Mouse (Mus musculus) heart, embryonic 14.5 days (tissue): ENCODE data around the gene Esrrg. TPM values are rescaled to one million over a fixed set of nuclear protein-coding genes. Genes with fewer than 3 reads are reported as not detected.
A peak's percentile ranks its signal among the peaks of the same experiment; 100 is the strongest.

Experiments used
- ATAC-seq: fragments of 200-750 bp; cut with Nextera tagmentation; 2 replicates; pipeline ENCODE4 v1.8.0; 2017; ENCODE audit warnings: low read depth, moderate TSS enrichment; ENCODE audit not compliant: insufficient number of reproducible peaks, insufficient read depth, low FRiP score
- H3K27ac ChIP-seq, 2 experiments: fragments of 200-500 bp in 1 of 2; fragments of 300-500 bp in 1 of 2; sonication (generic) in 1 of 2; replicated peaks in 1 of 2; 2 replicates each; pipeline ENCODE4 v1.5.1; 2012 to 2014; ENCODE audit warnings: low read depth in 2 of 2, low read length in 2 of 2, control low read depth in 1 of 2, mild to moderate bottlenecking in 1 of 2, mixed read lengths in 1 of 2; ENCODE audit not compliant: control insufficient read depth in 1 of 2, insufficient read depth in 1 of 2
- H3K27me3 ChIP-seq: fragments of 300-500 bp; sonication (generic); 2 replicates; pipeline ENCODE4 v1.6.1; 2014; ENCODE audit warnings: mild to moderate bottlenecking, low read length, control low read depth; ENCODE audit not compliant: control insufficient read depth, insufficient read depth
- H3K36me3 ChIP-seq: fragments of 300-500 bp; sonication (generic); 2 replicates; pipeline ENCODE4 v1.6.1; 2014; ENCODE audit warnings: mild to moderate bottlenecking, control low read depth, low read length, mixed read lengths; ENCODE audit not compliant: control insufficient read depth, insufficient read depth
- H3K4me1 ChIP-seq, 2 experiments: fragments of 200-500 bp in 1 of 2; fragments of 300-500 bp in 1 of 2; sonication (generic) in 1 of 2; 2 replicates each; pipeline ENCODE4 v1.6.1; 2012 to 2014; ENCODE audit warnings: low read length in 2 of 2, control low read depth in 1 of 2, mixed read lengths in 1 of 2; ENCODE audit not compliant: control insufficient read depth in 2 of 2, insufficient read depth in 2 of 2
- H3K4me2 ChIP-seq: fragments of 300-500 bp; sonication (generic); 2 replicates; pipeline ENCODE4 v1.6.1; 2014; ENCODE audit warnings: mild to moderate bottlenecking, low read length
- H3K4me3 ChIP-seq, 2 experiments: fragments of 200-500 bp in 1 of 2; fragments of 300-500 bp in 1 of 2; sonication (generic) in 1 of 2; 2 replicates each; pipeline ENCODE4 v1.5.1; 2012 to 2014; ENCODE audit warnings: low read length in 2 of 2, mild to moderate bottlenecking in 2 of 2, control low read depth in 1 of 2, low read depth in 1 of 2, moderate library complexity in 1 of 2; ENCODE audit not compliant: control insufficient read depth in 1 of 2, insufficient read depth in 1 of 2
- H3K9ac ChIP-seq: fragments of 300-500 bp; sonication (generic); 2 replicates; pipeline ENCODE4 v1.6.1; 2014; ENCODE audit warnings: mild to moderate bottlenecking, low read length
- H3K9me3 ChIP-seq: fragments of 300-500 bp; sonication (generic); 2 replicates; pipeline ENCODE4 v1.6.1; 2016; ENCODE audit warnings: low read length, control low read depth; ENCODE audit not compliant: control insufficient read depth
- WGBS: fragments of 180-500 bp; shearing (Covaris S2); extraction: QIAGEN DNeasy Blood & Tissue Kit; methylation state at CpG from one replicate; pipeline ENCODE4 v1.1.7; 2014; 5-methylcytosine and 5-hydroxymethylcytosine counted together
- polyA plus RNA-seq: library from polyadenylated mRNA; unstranded; fragments of >200 nt; fragmentation: Nextera tagmentation; extraction: Ambion mirVana; gene quantifications from 2 replicates; pipeline ENCODE4 v1.2.1, GENCODE M21; 2014

Esrrg gene
- polyA plus RNA-seq, 1 experiment from 2014 or later = 31.2 TPM

DNA sequence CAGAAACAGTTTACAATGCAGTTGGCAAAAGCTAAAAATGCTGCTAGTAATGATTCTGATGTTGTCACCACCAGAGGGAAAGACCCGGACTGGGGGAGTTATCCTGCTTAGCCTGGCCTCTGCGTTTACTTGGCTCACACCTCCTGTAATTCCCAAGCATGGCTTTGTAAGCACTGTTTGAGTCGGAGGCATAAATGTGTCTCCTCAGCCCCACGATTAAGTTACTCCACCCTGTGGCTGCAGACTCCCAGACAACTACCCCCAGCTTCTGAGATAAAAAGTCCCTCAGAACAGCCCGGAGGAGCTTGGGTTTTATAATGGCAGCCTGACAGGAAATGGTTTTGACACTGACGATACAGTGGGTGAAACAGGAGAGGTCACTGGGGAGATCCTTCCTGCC lies 499.4 kb downstream of the Esrrg start:
- Histone ChIP-seq H3K36me3 (no peaks in the 10 kb centered on the region), H3K27ac (peak overlapping the region; percentile 48 to 57; a peak in 3 of 4 replicates), H3K27me3 (no peaks in the 10 kb centered on the region), H3K9ac (0 out of 2 replicates have a peak overlapping the region, but pooled peaks have one; percentile 8), H3K4me1 (peaks cover 17 to 55% of the 10 kb centered on the region in 2 experiments), H3K9me3 (no peaks in the 10 kb centered on the region), H3K4me3 (no peak overlapping the region), H3K4me2 (no peak overlapping the region)
- WGBS = 9% methylated on average over 6 of the region's 6 CpGs
- no peak for ATAC-seq

DNA sequence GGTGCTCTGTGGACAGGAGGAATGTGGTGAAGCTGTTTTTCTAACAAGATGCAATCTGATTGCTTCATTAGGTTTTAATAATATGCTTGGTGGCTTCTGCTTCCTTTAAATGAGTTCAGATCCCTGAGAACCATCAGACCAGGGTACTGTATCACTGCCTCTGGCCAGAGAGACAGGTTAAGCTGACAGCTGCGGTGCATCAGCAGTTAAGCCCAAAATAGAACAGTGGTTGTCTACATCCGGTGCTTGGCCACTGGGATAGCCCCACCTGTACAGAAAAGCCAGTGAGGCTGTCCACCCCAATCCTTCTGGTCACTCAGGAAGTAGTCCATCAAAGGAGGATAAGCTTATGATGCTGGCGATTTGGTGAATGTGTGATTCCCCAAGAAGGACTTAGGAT lies 503.0 kb downstream of the Esrrg start:
- no peaks in the 10 kb centered on the region for H3K9me3 ChIP-seq
- H3K9ac ChIP-seq = no peak overlapping the region
- H3K4me3 ChIP-seq = no peak overlapping the region
- H3K4me2 ChIP-seq = 0 out of 2 replicates have a peak overlapping the region, but pooled peaks have one; percentile 1
- ATAC-seq = no peak
- no peaks in the 10 kb centered on the region for H3K27me3 ChIP-seq
- peak overlapping the region in 1 of 2 experiments; percentile 25; a peak in 1 of 4 replicates for H3K27ac ChIP-seq
- 20% methylated on average over 3 of the region's 3 CpGs for WGBS
- H3K4me1 ChIP-seq = peaks cover 11 to 25% of the 10 kb centered on the region in 2 experiments
- H3K36me3 ChIP-seq = no peaks in the 10 kb centered on the region

DNA sequence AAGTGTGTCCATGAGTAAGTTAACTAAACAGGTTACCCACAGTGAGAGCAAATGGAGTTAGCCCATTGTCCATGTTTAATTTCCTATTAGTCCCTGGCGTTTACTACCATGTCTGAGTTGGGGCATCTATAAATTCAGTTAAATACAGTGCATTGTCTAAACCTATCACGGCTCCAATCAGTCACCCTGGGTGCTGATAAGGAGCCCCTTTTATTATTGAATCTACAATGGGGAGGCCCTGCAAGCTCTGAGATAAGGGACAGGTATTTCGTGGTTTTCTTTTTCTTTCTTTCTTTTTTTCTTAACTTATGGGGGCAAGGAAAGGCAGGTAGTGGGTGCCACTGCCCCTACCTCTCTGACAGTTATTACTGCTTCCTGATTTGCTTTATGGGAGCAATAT lies 504.6 kb downstream of the Esrrg start:
- Histone ChIP-seq H3K27ac (no peak overlapping the region), H3K9ac (no peak overlapping the region), H3K4me1 (peaks cover 10 to 31% of the 10 kb centered on the region in 2 experiments), H3K4me3 (no peak overlapping the region), H3K4me2 (no peak overlapping the region), H3K27me3 (no peaks in the 10 kb centered on the region), H3K36me3 (no peaks in the 10 kb centered on the region), H3K9me3 (no peaks in the 10 kb centered on the region)
- 65% methylated on average over 3 of the region's 3 CpGs for WGBS
- ATAC-seq = no peak

- peak; percentile 89 for ATAC-seq
- 8% methylated on average over 3 of the region's 3 CpGs for WGBS
These were observed 509.5 kb downstream of the Esrrg start for GRCm38 (mm10) chr1:188118125-188118524.

GRCm38 (mm10) chr1:188119806-188120205 lies 511.2 kb downstream of the Esrrg start:
- no peaks in the 10 kb centered on the region for H3K36me3 ChIP-seq
- no peaks in the 10 kb centered on the region for H3K27me3 ChIP-seq
- WGBS = 79% methylated on average over 8 of the region's 8 CpGs
- no peak overlapping the region for H3K4me3 ChIP-seq
- no peaks in the 10 kb centered on the region for H3K9me3 ChIP-seq
- H3K9ac ChIP-seq = no peak overlapping the region
- peaks cover 18 to 39% of the 10 kb centered on the region in 2 experiments for H3K4me1 ChIP-seq
- no peak overlapping the region for H3K27ac ChIP-seq
- H3K4me2 ChIP-seq = no peak overlapping the region
- no peak for ATAC-seq

More at GRCm38 (mm10) chr1:188118125-188118524, 509.5 kb downstream of the Esrrg start:
- H3K27me3 ChIP-seq = no peaks in the 10 kb centered on the region
- H3K4me1 ChIP-seq = peaks cover 16 to 39% of the 10 kb centered on the region in 2 experiments
- H3K27ac ChIP-seq = peak overlapping the region; percentile 73 to 79
- no peaks in the 10 kb centered on the region for H3K36me3 ChIP-seq
- 0 out of 2 replicates have a peak overlapping the region, but pooled peaks have one; percentile 3 for H3K4me2 ChIP-seq
- no peak overlapping the region for H3K9ac ChIP-seq
- no peak overlapping the region for H3K4me3 ChIP-seq
- H3K9me3 ChIP-seq = no peaks in the 10 kb centered on the region

DNA sequence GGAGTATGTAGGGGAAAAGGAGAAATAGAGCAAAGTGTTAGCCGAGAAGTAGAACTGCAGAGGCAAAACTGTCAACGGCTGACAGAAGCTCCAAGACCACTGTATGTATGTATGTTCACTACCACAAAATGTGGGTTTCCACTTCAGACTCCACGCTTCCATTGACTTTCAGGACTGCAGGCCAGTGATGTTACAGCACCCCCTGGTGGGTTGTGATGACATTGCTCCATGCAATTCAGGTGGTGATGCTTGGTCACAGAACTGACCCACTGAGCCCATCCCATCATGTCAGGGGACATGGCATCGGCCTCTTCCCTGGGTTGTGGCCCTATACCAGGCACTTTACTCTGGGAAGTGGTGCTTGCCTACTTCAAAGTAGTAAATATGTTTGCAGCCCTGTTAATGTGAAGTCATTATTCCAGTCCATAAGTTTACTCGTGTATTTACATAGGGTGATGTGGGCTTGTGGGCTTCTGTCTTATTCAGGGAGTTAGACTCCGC lies 517.0 kb downstream of the Esrrg start:
- 92% methylated on average over 6 of the region's 6 CpGs for WGBS
- Histone ChIP-seq H3K4me3 (no peak overlapping the region), H3K9ac (no peak overlapping the region), H3K9me3 (no peaks in the 10 kb centered on the region), H3K4me1 (peaks cover 7 to 8% of the 10 kb centered on the region in 2 experiments; a peak in 2 of 4 replicates), H3K27ac (no peak overlapping the region), H3K4me2 (no peak overlapping the region), H3K36me3 (no peaks in the 10 kb centered on the region), H3K27me3 (no peaks in the 10 kb centered on the region)
- no peak for ATAC-seq

- Histone ChIP-seq H3K27ac (no peak overlapping the region), H3K9ac (no peak overlapping the region), H3K4me3 (no peak overlapping the region), H3K27me3 (no peaks in the 10 kb centered on the region), H3K4me2 (no peak overlapping the region), H3K36me3 (no peaks in the 10 kb centered on the region), H3K9me3 (no peaks in the 10 kb centered on the region), H3K4me1 (peaks cover 0 to 9% of the 10 kb centered on the region in 2 experiments; a peak in 1 of 4 replicates)
- 60% methylated on average over 5 of the region's 5 CpGs for WGBS
- ATAC-seq = no peak
These were observed 527.5 kb downstream of the Esrrg start for GRCm38 (mm10) chr1:188136126-188136525.

DNA sequence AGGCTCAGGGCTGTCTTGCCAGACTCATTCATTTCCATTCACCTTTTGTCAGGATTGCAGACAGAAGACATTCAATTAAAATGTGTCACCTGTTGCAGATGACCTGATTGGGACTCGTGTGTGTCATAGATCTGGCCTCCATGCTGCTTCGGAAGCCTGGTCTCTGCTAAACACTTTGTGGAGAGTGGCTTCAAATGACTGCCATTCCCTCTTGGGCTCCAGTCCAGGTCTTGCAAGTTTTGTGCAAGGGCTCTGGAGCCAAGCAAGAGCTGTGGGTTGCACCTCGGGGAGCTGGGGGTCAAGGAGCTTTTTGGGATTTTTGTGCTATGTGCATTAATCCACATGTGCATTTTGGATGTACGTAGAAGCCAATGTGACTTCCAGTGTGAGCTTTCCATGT lies 530.9 kb downstream of the Esrrg start:
- Histone ChIP-seq H3K36me3 (no peaks in the 10 kb centered on the region), H3K9ac (no peak overlapping the region), H3K27ac (no peak overlapping the region), H3K4me2 (no peak overlapping the region), H3K4me1 (peaks cover 0 to 9% of the 10 kb centered on the region in 2 experiments; a peak in 1 of 4 replicates), H3K27me3 (no peaks in the 10 kb centered on the region), H3K9me3 (no peaks in the 10 kb centered on the region), H3K4me3 (no peak overlapping the region)
- 59% methylated on average over 4 of the region's 4 CpGs for WGBS
- ATAC-seq = no peak
